ENCODE assay signal across 8 mouse cellular contexts in genomic region chr8:78899887-78900286, GRCm38 (mm10).
DNase-seq lines count a peak whose midpoint lies in the region; ATAC-seq and TF ChIP-seq lines count a peak whose summit lies in the region.

No protein-coding gene starts in this region.

- no peak overlapping the region for H3K4me2 ChIP-seq in hindbrain, embryonic 11.5 days (replicated peaks; ENCODE audit: low read depth, low read length)
- H3K4me2 ChIP-seq in hindbrain, embryonic 13.5 days, result no peak overlapping the region
- no peak overlapping the region for H3K4me2 ChIP-seq in forebrain, embryonic 13.5 days
- H3K4me2 ChIP-seq in midbrain, embryonic 11.5 days, result no peak overlapping the region

- no peaks in the 10 kb centered on the region for H3K4me1 ChIP-seq in hindbrain, embryonic 11.5 days (replicated peaks; ENCODE audit: control insufficient read depth, insufficient read depth, low read length)
- H3K4me1 ChIP-seq in hindbrain, embryonic 13.5 days (replicated peaks), result no peaks in the 10 kb centered on the region
- H3K4me1 ChIP-seq in forebrain, embryonic 13.5 days, result no peaks in the 10 kb centered on the region
- no peaks in the 10 kb centered on the region for H3K4me1 ChIP-seq in midbrain, embryonic 11.5 days (ENCODE audit: control insufficient read depth, insufficient read depth, low read length)
- no peaks in the 10 kb centered on the region for H3K4me1 ChIP-seq in spleen, adult 2 months (ENCODE audit: control insufficient read depth, insufficient read depth, insufficient read length)

- TF ChIP-seq CTCF in spleen, adult 2 months (IDR thresholded peaks at IDR 0.05; ENCODE audit: extremely low read depth, insufficient read depth, insufficient read length, insufficient replicate concordance), result peak; percentile 28; the same call in 1 of the 2 replicates

- TF ChIP-seq POLR2A in spleen, adult 2 months (IDR thresholded peaks at IDR 0.05; ENCODE audit: low read depth, low read length), result no peak

- DNase-seq in hindbrain, embryonic 11.5 days (ENCODE audit: low spot score), result peak; percentile 80
- DNase-seq in c-Kit-positive CD71-positive TER-119-negative erythroid progenitor cells, embryonic 14.5 days (ENCODE audit: low read depth), result peak; percentile 58
- peak; percentile 67 for DNase-seq in hindlimb bud, embryonic 11.5 days (ENCODE audit: extremely low spot score, low read depth, low spot score)
- peak; percentile 21 to 25 for DNase-seq in left cerebral cortex, adult 8-10 months (ENCODE audit: low spot score in 2 of 2)
- peak; percentile 96 for DNase-seq in midbrain, embryonic 11.5 days (ENCODE audit: low spot score, missing footprints)
- DNase-seq in spleen, adult 2 months (ENCODE audit: low read depth in 1 of 2, low spot score in 2 of 2), result peak; percentile 36 to 52

- no peak overlapping the region for H3K4me3 ChIP-seq in hindbrain, embryonic 11.5 days (ENCODE audit: low read depth, low read length)
- no peak overlapping the region for H3K4me3 ChIP-seq in hindbrain, embryonic 13.5 days
- no peak overlapping the region for H3K4me3 ChIP-seq in forebrain, embryonic 13.5 days
- no peak overlapping the region for H3K4me3 ChIP-seq in midbrain, embryonic 11.5 days (ENCODE audit: low read depth, low read length)
- H3K4me3 ChIP-seq in spleen, adult 2 months (ENCODE audit: extremely low read depth, insufficient read depth, insufficient read length), result no peak overlapping the region

- 39% methylated on average over 7 of the region's 7 CpGs for WGBS in hindbrain, embryonic 11.5 days
- WGBS in hindbrain, embryonic 13.5 days, result 41% methylated on average over 7 of the region's 7 CpGs
- WGBS in forebrain, embryonic 13.5 days, result 29% methylated on average over 7 of the region's 7 CpGs
- 39% methylated on average over 7 of the region's 7 CpGs for WGBS in midbrain, embryonic 11.5 days
- WGBS in spleen, adult 2 months, result 32% methylated on average over 7 of the region's 7 CpGs

- ATAC-seq in hindbrain, embryonic 11.5 days (ENCODE audit: low FRiP score), result no peak
- no peak for ATAC-seq in hindbrain, embryonic 13.5 days (ENCODE audit: low FRiP score)
- ATAC-seq in forebrain, embryonic 13.5 days, result peak; percentile 62; the same call in 1 of the 2 replicates
- ATAC-seq in midbrain, embryonic 11.5 days (ENCODE audit: low FRiP score), result 0 out of 2 replicates have a peak, but pooled peaks have one; percentile 44

- H3K27ac ChIP-seq in hindbrain, embryonic 11.5 days (ENCODE audit: low read depth, low read length), result no peak overlapping the region
- no peak overlapping the region for H3K27ac ChIP-seq in hindbrain, embryonic 13.5 days
- no peak overlapping the region for H3K27ac ChIP-seq in forebrain, embryonic 13.5 days
- no peak overlapping the region for H3K27ac ChIP-seq in midbrain, embryonic 11.5 days (ENCODE audit: low read depth, low read length)
- H3K27ac ChIP-seq in spleen, adult 2 months (ENCODE audit: insufficient read depth, low read length), result no peak overlapping the region

- H3K9ac ChIP-seq in hindbrain, embryonic 11.5 days (ENCODE audit: low read depth, low read length), result no peak overlapping the region
- no peak overlapping the region for H3K9ac ChIP-seq in hindbrain, embryonic 13.5 days
- no peak overlapping the region for H3K9ac ChIP-seq in forebrain, embryonic 13.5 days
- H3K9ac ChIP-seq in midbrain, embryonic 11.5 days (ENCODE audit: low read length), result no peak overlapping the region

- H3K9me3 ChIP-seq in hindbrain, embryonic 11.5 days (ENCODE audit: control insufficient read depth, low read length), result no peaks in the 10 kb centered on the region
- H3K9me3 ChIP-seq in hindbrain, embryonic 13.5 days, result no peaks in the 10 kb centered on the region
- no peaks in the 10 kb centered on the region for H3K9me3 ChIP-seq in forebrain, embryonic 13.5 days (replicated peaks)
- no peaks in the 10 kb centered on the region for H3K9me3 ChIP-seq in midbrain, embryonic 11.5 days (ENCODE audit: control insufficient read depth, low read length)

- no peaks in the 10 kb centered on the region for H3K27me3 ChIP-seq in hindbrain, embryonic 11.5 days (ENCODE audit: control insufficient read depth, insufficient read depth, low read length)
- H3K27me3 ChIP-seq in hindbrain, embryonic 13.5 days, result 0 out of 2 replicates have a peak, but pooled peaks cover 2% of the 10 kb centered on the region
- no peaks in the 10 kb centered on the region for H3K27me3 ChIP-seq in forebrain, embryonic 13.5 days
- no peaks in the 10 kb centered on the region for H3K27me3 ChIP-seq in midbrain, embryonic 11.5 days (ENCODE audit: control insufficient read depth, insufficient read depth, low read length)
- no peaks in the 10 kb centered on the region for H3K27me3 ChIP-seq in spleen, adult 2 months (ENCODE audit: control insufficient read depth, insufficient read depth, low read length)

- no peaks in the 10 kb centered on the region for H3K36me3 ChIP-seq in hindbrain, embryonic 11.5 days (ENCODE audit: control insufficient read depth, insufficient read depth, low read length)
- H3K36me3 ChIP-seq in hindbrain, embryonic 13.5 days, result no peaks in the 10 kb centered on the region
- H3K36me3 ChIP-seq in forebrain, embryonic 13.5 days (ENCODE audit: poor library complexity, severe bottlenecking), result no peaks in the 10 kb centered on the region
- no peaks in the 10 kb centered on the region for H3K36me3 ChIP-seq in midbrain, embryonic 11.5 days (ENCODE audit: control insufficient read depth, insufficient read depth, low read length)
- H3K36me3 ChIP-seq in spleen, adult 2 months (ENCODE audit: control insufficient read depth, insufficient read depth, low read length), result no peaks in the 10 kb centered on the region

Comparison
In these comparisons a context has a peak if more than half of its experiments do, and no peak if none do; other contexts are left out.
1. ATAC-seq: peak in forebrain, embryonic 13.5 days (single experiment) and midbrain, embryonic 11.5 days (single experiment); none in hindbrain, embryonic 11.5 days (single experiment) and hindbrain, embryonic 13.5 days (single experiment).
2. DNase-seq: peak in every context shown above with its lines; median percentile 96 in midbrain, embryonic 11.5 days; 80 in hindbrain, embryonic 11.5 days; 67 in hindlimb bud, embryonic 11.5 days; 58 in c-Kit-positive CD71-positive TER-119-negative erythroid progenitor cells, embryonic 14.5 days; 44 in spleen, adult 2 months; 23 in left cerebral cortex, adult 8-10 months.